Mouse (Mus musculus) Patski (cell line): ENCODE measurements around the gene Hs6st1. TPM values are rescaled to one million over a fixed set of nuclear protein-coding genes. Genes with fewer than 3 reads are reported as not detected.
"Not testable (repeated sequence)": the region's sequence is repeated elsewhere in the genome, so short reads cannot be mapped to it uniquely, and the experiment has no call there.

Experiments used
- ATAC-seq: fragments of 100-300 bp; one replicate; pipeline ENCODE4 v1.8.0; 2021
- CTCF ChIA-PET: fragments of 350-600 bp; sonication (Branson Sonifier 250); formaldehyde crosslinking; loops from one replicate; lab custom pipeline; 2022; ENCODE audit warnings: inconsistent platforms; lab: Charles Lee
- POLR2A ChIA-PET: fragments of 350-600 bp; sonication (Branson Sonifier 250); formaldehyde crosslinking; loops from one replicate; lab custom pipeline; 2022; ENCODE audit warnings: antibody characterized with exemption, inconsistent platforms; lab: Charles Lee
- DNase-seq: peaks from one replicate; pipeline ENCODE4 v3.0.0-alpha.2; 2011; ENCODE audit warnings: low read depth, low spot score
- H3K27me3 ChIP-seq: fragments of 371-371 bp; one replicate; pipeline ENCODE4 v1.5.1; 2021
- CTCF ChIP-seq: fragments of 100-300 bp; IDR thresholded peaks from one replicate; pipeline ENCODE4 v1.5.1; 2021
- in situ Hi-C: fragments of 300-500 bp; cut with MboI; formaldehyde crosslinking; loops from 3 replicates; pipeline ENCODE4 v1.11.1; 2018; ENCODE audit warnings: low pct_unique_long_range_greater_than_20kb, mixed read lengths
- polyA plus RNA-seq: library from polyadenylated mRNA; unstranded; gene quantifications from one replicate; pipeline ENCODE4 v1.2.3, GENCODE M21; 2021

The Hs6st1 gene
- 207 TPM for polyA plus RNA-seq

- ChIA-PET CTCF (interaction anchor here (1.9 kb wide), 1 partner anchor 66 kb away, joined by 4 read pairs; no protein-coding TSS in a partner anchor), POLR2A (interaction anchor here (0.7 to 2.3 kb wide), 5 partner anchors 10 to 215 kb away, joined by 3 to 6 read pairs (median 3); no protein-coding TSS in a partner anchor)
- ATAC-seq: peak; percentile 65
- in situ Hi-C loops: loop anchor here (10.0 to 25.0 kb wide), 7 partner anchors 133 to 673 kb away; no protein-coding TSS in a partner anchor
- no peak for DNase-seq
- TF ChIP-seq CTCF: no peak
- no peaks in the 10 kb centered on the region for H3K27me3 ChIP-seq
Observed at GRCm38 (mm10) chr1:36068076-36068475, at the start of gene Hs6st1. TSS of gene Hs6st1 (plus strand) at chr1:36068400.

DNA sequence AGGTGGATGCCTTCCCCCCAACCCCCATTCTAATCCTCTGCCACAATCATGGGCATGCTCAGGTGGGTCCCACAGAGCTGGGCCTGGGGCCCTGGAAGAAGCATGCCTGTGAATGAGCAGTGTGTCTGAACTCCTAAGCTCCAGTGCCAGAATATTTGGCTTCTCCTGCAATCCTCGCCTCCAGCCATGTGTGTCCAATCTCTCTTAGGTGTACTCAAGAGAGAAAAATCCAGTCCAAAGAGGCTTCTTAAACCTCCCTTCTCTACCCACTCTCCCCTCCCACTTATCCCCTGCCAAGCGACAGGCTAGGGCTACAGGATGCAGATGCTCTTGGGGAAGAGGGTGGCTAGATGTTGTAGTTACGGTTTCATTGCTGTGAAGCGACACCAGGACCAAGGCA, 49.6 kb upstream of the Hs6st1 start:
- ChIA-PET CTCF (interaction anchor here (1.1 kb wide), 1 partner anchor 61 kb away, joined by 3 read pairs; no protein-coding TSS in a partner anchor), POLR2A (interaction anchor here (1.1 kb wide), 1 partner anchor 39 kb away, joined by 5 read pairs; no protein-coding TSS in a partner anchor)
- in situ Hi-C loops: loop anchor here (5.0 kb wide), 1 partner anchor 44 kb away; no protein-coding TSS in a partner anchor
- ATAC-seq: peak; percentile 56
- no peaks in the 10 kb centered on the region for H3K27me3 ChIP-seq
- no peak for DNase-seq
- TF ChIP-seq CTCF: no peak

- ATAC-seq: no peak
- no peak for DNase-seq
- ChIA-PET POLR2A (interaction anchor here (0.9 to 1.2 kb wide), 3 partner anchors 39 to 43 kb away, joined by 3 to 5 read pairs (median 3); no protein-coding TSS in a partner anchor), CTCF (interaction anchor here (1.1 to 1.7 kb wide), 2 partner anchors 11 to 60 kb away, joined by 3 to 6 read pairs; no protein-coding TSS in a partner anchor)
- in situ Hi-C loops: loop anchor here (5.0 kb wide), 1 partner anchor 43 kb away; no protein-coding TSS in a partner anchor
- no peaks in the 10 kb centered on the region for H3K27me3 ChIP-seq
- no peak for TF ChIP-seq CTCF
Observed at GRCm38 (mm10) chr1:36019161-36019560, 49.0 kb upstream of the Hs6st1 start.

GRCm38 (mm10) chr1:36020315-36020714, 47.9 kb upstream of the Hs6st1 start:
- POLR2A ChIA-PET: interaction anchor here (0.9 kb wide), 1 partner anchor 12 kb away, joined by 10 read pairs; no protein-coding TSS in a partner anchor
- TF ChIP-seq CTCF: no peak
- in situ Hi-C loops: no loop called here
- DNase-seq (no peak), ATAC-seq (no peak)
- CTCF ChIA-PET: interaction anchor here (1.7 kb wide), 1 partner anchor 10 kb away, joined by 6 read pairs; no protein-coding TSS in a partner anchor
- H3K27me3 ChIP-seq: no peaks in the 10 kb centered on the region

- H3K27me3 ChIP-seq: no peaks in the 10 kb centered on the region
- POLR2A ChIA-PET: interaction anchor here (1.4 kb wide), 1 partner anchor 38 kb away, joined by 3 read pairs; the partner anchor contains the start of gene Hs6st1
- peak; percentile 97 for DNase-seq
- in situ Hi-C loops: no loop called here
- no peak for TF ChIP-seq CTCF
- CTCF ChIA-PET: interaction anchor here (0.8 to 1.3 kb wide), 3 partner anchors 11 to 58 kb away, joined by 3 to 6 read pairs (median 4); no protein-coding TSS in a partner anchor
- ATAC-seq: peak; percentile 98
Observed at GRCm38 (mm10) chr1:36030421-36030821, 37.8 kb upstream of the Hs6st1 start.

- ChIA-PET CTCF (interaction anchor here (1.0 kb wide), 1 partner anchor 21 kb away, joined by 3 read pairs; no protein-coding TSS in a partner anchor), POLR2A (interaction anchor here (0.7 kb wide), 1 partner anchor 279 kb away, joined by 4 read pairs; no protein-coding TSS in a partner anchor)
- ATAC-seq (no peak), DNase-seq (no peak)
- H3K27me3 ChIP-seq: no peaks in the 10 kb centered on the region
- no peak for TF ChIP-seq CTCF
- in situ Hi-C loops: no loop called here
Observed at GRCm38 (mm10) chr1:36038769-36039168, 29.4 kb upstream of the Hs6st1 start.

- ChIA-PET CTCF (no interaction called here), POLR2A (interaction anchor here (0.7 kb wide), 1 partner anchor 77 kb away, joined by 3 read pairs; no protein-coding TSS in a partner anchor)
- in situ Hi-C loops: no loop called here
- TF ChIP-seq CTCF: no peak
- ATAC-seq: no peak
- H3K27me3 ChIP-seq: no peaks in the 10 kb centered on the region
- no peak for DNase-seq
Observed at GRCm38 (mm10) chr1:36042072-36042471, 26.1 kb upstream of the Hs6st1 start.

- CTCF ChIA-PET, in situ Hi-C loops, ATAC-seq, DNase-seq, H3K27me3 ChIP-seq: not testable (repeated sequence)
- POLR2A ChIA-PET: interaction anchor here (0.6 kb wide), 2 partner anchors 64 to 369 kb away, joined by 3 to 8 read pairs; no protein-coding TSS in a partner anchor
Observed at GRCm38 (mm10) chr1:36043793-36044192, 24.4 kb upstream of the Hs6st1 start.

DNA sequence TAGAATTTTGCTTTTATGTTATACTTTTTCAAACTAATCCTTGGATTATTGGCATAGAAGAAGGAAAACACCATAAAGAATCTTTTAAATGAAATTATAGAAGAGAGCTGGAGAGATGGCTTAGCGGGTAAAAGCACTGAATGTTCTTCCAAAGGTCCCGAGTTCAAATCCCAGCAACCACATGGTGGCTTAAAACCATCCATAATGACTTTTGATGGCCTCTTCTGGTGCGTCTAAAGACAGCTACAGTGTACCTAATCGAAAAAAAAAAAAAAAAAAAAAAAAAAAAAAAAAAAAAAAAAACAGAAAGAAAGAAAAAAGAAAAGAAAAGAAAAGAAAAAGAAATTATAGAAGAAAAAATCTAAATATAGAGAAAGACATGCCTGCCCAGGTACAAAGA, 23.9 kb upstream of the Hs6st1 start:
- POLR2A ChIA-PET: interaction anchor here (0.6 kb wide), 2 partner anchors 63 to 369 kb away, joined by 3 to 8 read pairs; no protein-coding TSS in a partner anchor
- H3K27me3 ChIP-seq: no peaks in the 10 kb centered on the region
- ATAC-seq (no peak), DNase-seq (no peak)
- CTCF ChIA-PET: no interaction called here
- in situ Hi-C loops: no loop called here
- no peak for TF ChIP-seq CTCF

DNA sequence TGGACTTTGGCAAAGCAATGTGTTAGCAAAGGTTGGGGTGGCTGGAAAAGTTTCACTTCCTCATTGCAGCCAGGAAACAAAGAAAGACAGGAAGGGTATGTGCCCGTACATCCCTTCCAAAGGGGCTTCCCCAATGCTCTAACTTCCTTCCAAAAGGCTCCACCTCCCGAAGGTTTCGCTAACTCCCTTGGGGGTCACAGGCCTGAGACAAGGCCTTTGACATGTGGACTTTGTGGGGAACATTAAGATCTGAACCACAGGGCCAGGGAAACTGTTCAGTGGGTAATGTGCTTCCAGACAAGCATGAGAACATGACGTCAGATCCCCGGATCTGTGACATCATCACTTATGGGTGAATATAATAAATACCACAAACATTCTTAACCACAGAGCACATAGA, 15.5 kb upstream of the Hs6st1 start:
- no peak for TF ChIP-seq CTCF
- POLR2A ChIA-PET: interaction anchor here (0.7 kb wide), 1 partner anchor 114 kb away, joined by 3 read pairs; no protein-coding TSS in a partner anchor

More for the DNA sequence above, 15.5 kb upstream of the Hs6st1 start:
- in situ Hi-C loops: loop anchor here (25.0 kb wide), 1 partner anchor 490 kb away; no protein-coding TSS in a partner anchor
- DNase-seq: no peak
- CTCF ChIA-PET: no interaction called here
- ATAC-seq: no peak
- H3K27me3 ChIP-seq: no peaks in the 10 kb centered on the region
